Mouse (Mus musculus) small intestine, adult 2 months (tissue): Measurements from ENCODE around the gene Ipo4.
A peak's percentile ranks its signal among the peaks of the same experiment; 100 is the strongest.

Experiments used
- CTCF ChIP-seq: fragments of 200-500 bp; IDR thresholded peaks from 2 replicates; pipeline ENCODE4 v1.5.1; 2012; ENCODE audit warnings: low read depth, mild to moderate bottlenecking, control low read depth, inconsistent platforms, low read length, moderate library complexity, mixed read lengths; ENCODE audit not compliant: insufficient replicate concordance, insufficient read length; ENCODE audit errors: extremely low read depth
- POLR2A ChIP-seq: fragments of 200-500 bp; IDR thresholded peaks from 2 replicates; pipeline ENCODE4 v1.6.1; 2012; ENCODE audit warnings: low read depth, mild to moderate bottlenecking, control low read depth, inconsistent platforms, low read length, moderate library complexity

GRCm38 (mm10) chr14:55577871-55578667 is 57.7 kb downstream of the Ipo4 start, which contains the start of gene Psme1:
- TF ChIP-seq POLR2A (peak; percentile 60; the same call in 1 of the 2 replicates), CTCF (no peak)
